ENCODE assay signal across 8 mouse cellular contexts in the genomic region with DNA sequence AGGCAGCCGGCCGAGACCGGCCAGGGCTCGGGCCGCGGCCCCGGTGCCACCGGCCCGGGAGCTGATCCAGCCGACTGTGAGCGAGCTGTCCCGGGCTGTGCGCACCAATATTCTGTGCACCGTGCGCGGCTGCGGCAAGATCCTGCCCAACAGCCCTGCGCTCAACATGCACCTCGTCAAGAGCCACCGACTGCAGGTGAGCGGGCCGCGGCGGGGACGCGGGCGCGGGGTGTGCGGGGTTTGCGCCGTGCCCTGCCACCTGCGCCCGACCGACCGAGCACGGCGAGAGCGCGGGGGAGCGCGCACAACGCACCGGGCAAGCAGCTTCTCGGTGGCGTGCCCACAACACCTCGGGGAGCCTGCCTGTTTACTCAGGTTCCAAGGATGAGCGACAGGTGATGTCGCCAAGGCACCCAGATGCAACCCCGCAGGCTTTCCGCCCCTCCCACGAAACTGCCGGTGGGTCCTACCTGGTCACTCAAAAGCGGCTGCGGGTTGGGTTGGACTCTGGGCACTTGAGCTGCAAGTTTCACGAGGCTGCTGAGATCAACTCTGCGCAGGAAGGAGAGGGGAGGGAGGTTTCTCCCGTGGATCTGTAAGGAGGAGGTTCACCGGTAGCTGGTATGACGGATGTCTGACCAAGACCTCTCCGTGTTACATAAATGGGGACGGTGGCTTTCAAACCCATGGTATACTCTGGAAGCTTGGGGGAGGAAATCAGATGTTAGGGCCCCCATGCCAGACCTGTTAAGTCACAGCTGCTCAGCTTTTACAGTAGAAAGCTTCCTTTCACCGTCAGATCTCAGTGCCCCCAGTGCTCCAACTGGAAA. TPM values are rescaled to one million over a fixed set of nuclear protein-coding genes. Genes with fewer than 3 reads are reported as not detected.
DNase-seq lines count a peak whose midpoint lies in the region; ATAC-seq and TF ChIP-seq lines count a peak whose summit lies in the region.

No protein-coding gene starts in this region.

- no peaks in the 10 kb centered on the region for H3K27me3 ChIP-seq in C2C12 (ENCODE audit: control insufficient read depth, insufficient read depth, insufficient read length)
- no peaks in the 10 kb centered on the region for H3K27me3 ChIP-seq in embryonic facial prominence, embryonic 15.5 days

- H3K27ac ChIP-seq in embryonic facial prominence, embryonic 15.5 days (replicated peaks) = peak overlapping the region; percentile 44; the same call in 1 of the 2 replicates

- no peak for TF ChIP-seq CTCF in C2C12 (IDR thresholded peaks at IDR 0.05; ENCODE audit: control insufficient read depth, insufficient read depth, insufficient read length)

- peak; percentile 67; the same call in 1 of the 2 replicates for ATAC-seq in embryonic facial prominence, embryonic 15.5 days (ENCODE audit: insufficient number of reproducible peaks, low FRiP score, low TSS enrichment, low read depth)

- under 1% methylated on average over 55 of the region's 62 CpGs for WGBS in embryonic facial prominence, embryonic 15.5 days

- peaks cover 19% of the 10 kb centered on the region for H3K79me2 ChIP-seq in C2C12 (ENCODE audit: control insufficient read depth, insufficient read depth)

- peak overlapping the region; percentile 96 for H3K4me2 ChIP-seq in embryonic facial prominence, embryonic 15.5 days (replicated peaks)

- H3K9ac ChIP-seq in embryonic facial prominence, embryonic 15.5 days = peak overlapping the region; percentile 97

- peak; percentile 31 for DNase-seq in T-cell, adult 2 months (ENCODE audit: low spot score)
- DNase-seq in heart, postnatal 10 days = peak; percentile 30 to 48
- DNase-seq in kidney, postnatal 36 days = peak; percentile 40 to 60
- peak; percentile 22 for DNase-seq in lung, postnatal 14 days
- peak; percentile 34 for DNase-seq in retina, postnatal 1 day
- DNase-seq in thymus, postnatal 4 days = peak; percentile 59

- H3ac ChIP-seq in C2C12 (ENCODE audit: control insufficient read depth, insufficient read length, low read depth) = peak overlapping the region; percentile 90

- no peaks in the 10 kb centered on the region for H3K79me3 ChIP-seq in C2C12 (ENCODE audit: low read depth)

- intact Hi-C loops in heart, postnatal 10 days (cut with DNase I) = loop anchor here (1.0 to 10.0 kb wide), 2 partner anchors 36 to 531 kb away; no protein-coding TSS in a partner anchor

- H3K9me3 ChIP-seq in embryonic facial prominence, embryonic 15.5 days (replicated peaks) = no peaks in the 10 kb centered on the region

- H3K36me3 ChIP-seq in C2C12 (ENCODE audit: control insufficient read depth, insufficient read depth) = no peaks in the 10 kb centered on the region
- H3K36me3 ChIP-seq in embryonic facial prominence, embryonic 15.5 days = no peaks in the 10 kb centered on the region

- peak overlapping the region; percentile 79 for H3K4me3 ChIP-seq in C2C12 (ENCODE audit: insufficient read depth, poor library complexity, severe bottlenecking)
- H3K4me3 ChIP-seq in embryonic facial prominence, embryonic 15.5 days (replicated peaks) = peak overlapping the region; percentile 95

- H3K4me1 ChIP-seq in embryonic facial prominence, embryonic 15.5 days = peaks cover 13% of the 10 kb centered on the region

TF ChIP-seq in C2C12, 6 proteins besides CTCF, POLR2A, EP300 and RAD21:
- no peak for TF ChIP-seq FOSL1 (IDR thresholded peaks at IDR 0.05; ENCODE audit: insufficient read depth, low read length, poor library complexity, severe bottlenecking)
- no peak for TF ChIP-seq MYOD1 (IDR thresholded peaks at IDR 0.05; ENCODE audit: control insufficient read depth, insufficient read length, low read depth)
- no peak for TF ChIP-seq CEBPB (IDR thresholded peaks at IDR 0.05; ENCODE audit: low read depth)
- no peak for TF ChIP-seq USF1 (IDR thresholded peaks at IDR 0.05; ENCODE audit: low read depth)

RNA-seq across cellular contexts. Expression of a gene that starts 0.6 kb away (rescaled TPM):
- 5.8 TPM for polyA plus RNA-seq in C2C12 (2012; fragmentation: generic; extraction: Trizol)
- 10.9 and 12.5 TPM in 2 replicates for polyA plus RNA-seq in embryonic facial prominence, embryonic 15.5 days (2015; fragmentation: Nextera tagmentation; extraction: Ambion mirVana)
- 10 to 100 TPM; 14.5 to 16.9 TPM for total RNA-seq in heart, postnatal 10 days (2021)

RNA-seq across cellular contexts. Expression of a gene that starts 22.2 kb away (rescaled TPM):
- 22.0 TPM for polyA plus RNA-seq in C2C12 (2012; fragmentation: generic; extraction: Trizol)
- 27.7 and 27.9 TPM in 2 replicates for polyA plus RNA-seq in embryonic facial prominence, embryonic 15.5 days (2015; fragmentation: Nextera tagmentation; extraction: Ambion mirVana)
- total RNA-seq in heart, postnatal 10 days (2021) = 1 to 10 TPM; 4.9 to 5.1 TPM

RNA-seq across cellular contexts. Expression of a gene that starts 22.5 kb away (rescaled TPM):
- polyA plus RNA-seq in C2C12 (2012; fragmentation: generic; extraction: Trizol) = 55.1 TPM
- 66.8 and 73.5 TPM in 2 replicates for polyA plus RNA-seq in embryonic facial prominence, embryonic 15.5 days (2015; fragmentation: Nextera tagmentation; extraction: Ambion mirVana)
- 10 to 100 TPM; 50.0 to 54.3 TPM for total RNA-seq in heart, postnatal 10 days (2021)

RNA-seq across cellular contexts. Expression of a gene that starts 35.0 kb away (rescaled TPM):
- polyA plus RNA-seq in C2C12 (2012; fragmentation: generic; extraction: Trizol) = 0.69 TPM
- 3.4 and 4.1 TPM in 2 replicates for polyA plus RNA-seq in embryonic facial prominence, embryonic 15.5 days (2015; fragmentation: Nextera tagmentation; extraction: Ambion mirVana)
- under 1 TPM; 0.62 to 0.67 TPM for total RNA-seq in heart, postnatal 10 days (2021)

RNA-seq across cellular contexts. Expression of a gene that starts 49.6 kb away (rescaled TPM):
- 27.6 TPM for polyA plus RNA-seq in C2C12 (2012; fragmentation: generic; extraction: Trizol)
- polyA plus RNA-seq in embryonic facial prominence, embryonic 15.5 days (2015; fragmentation: Nextera tagmentation; extraction: Ambion mirVana) = 82.4 and 86.5 TPM in 2 replicates
- total RNA-seq in heart, postnatal 10 days (2021) = 10 to 100 TPM; 37.2 to 39.5 TPM

Comparison
In these comparisons a context has a peak if more than half of its experiments do, and no peak if none do; other contexts are left out.
1. Peak in every context shown above with its lines: DNase-seq, ATAC-seq, H3K4me3 ChIP-seq and H3K27ac ChIP-seq.